Mouse (Mus musculus): ENCODE data around the gene Prpf4. TPM values are rescaled to one million over a fixed set of nuclear protein-coding genes. Genes with fewer than 3 reads are reported as not detected.

Prpf4 gene
- polyA plus RNA-seq, 1 experiment from 2014 or later: 15.3 TPM

GRCm38 (mm10) chr4:62427978-62428758 lies 19.6 kb downstream of the Prpf4 start:
- ATAC-seq (ENCODE audit: low read depth): no peak
- no peaks in the 10 kb centered on the region for H3K4me1 ChIP-seq (ENCODE audit: control insufficient read depth, insufficient read depth, low read length)
- no peak overlapping the region for H3K9ac ChIP-seq (replicated peaks; ENCODE audit: low read depth, low read length)
- H3K27ac ChIP-seq (ENCODE audit: low read depth, low read length): no peak overlapping the region
- no peaks in the 10 kb centered on the region for H3K27me3 ChIP-seq (ENCODE audit: control insufficient read depth, insufficient read depth, low read length)
- no peaks in the 10 kb centered on the region for H3K9me3 ChIP-seq (ENCODE audit: control insufficient read depth, low read length)
- H3K36me3 ChIP-seq (ENCODE audit: control insufficient read depth, insufficient read depth, low read length): peaks cover 16% of the 10 kb centered on the region
- no peak overlapping the region for H3K4me3 ChIP-seq (ENCODE audit: low read depth, low read length)
- 78% methylated on average over 17 of the region's 17 CpGs for WGBS
- H3K4me2 ChIP-seq (ENCODE audit: low read depth, low read length): no peak overlapping the region

GRCm38 (mm10) chr4:62429616-62430015 lies 21.0 kb downstream of the Prpf4 start:
- no peak overlapping the region for H3K4me2 ChIP-seq (ENCODE audit: low read depth, low read length)
- no peaks in the 10 kb centered on the region for H3K9me3 ChIP-seq (ENCODE audit: control insufficient read depth, low read length)
- 87% methylated on average over 9 of the region's 9 CpGs for WGBS
- H3K4me1 ChIP-seq (ENCODE audit: control insufficient read depth, insufficient read depth, low read length): no peaks in the 10 kb centered on the region
- no peak overlapping the region for H3K4me3 ChIP-seq (ENCODE audit: low read depth, low read length)
- no peak overlapping the region for H3K9ac ChIP-seq (replicated peaks; ENCODE audit: low read depth, low read length)
- H3K27ac ChIP-seq (ENCODE audit: low read depth, low read length): no peak overlapping the region
- no peaks in the 10 kb centered on the region for H3K27me3 ChIP-seq (ENCODE audit: control insufficient read depth, insufficient read depth, low read length)
- no peak for ATAC-seq (ENCODE audit: low read depth)
- peaks cover 5% of the 10 kb centered on the region for H3K36me3 ChIP-seq (ENCODE audit: control insufficient read depth, insufficient read depth, low read length)

- no peaks in the 10 kb centered on the region for H3K27me3 ChIP-seq (ENCODE audit: control insufficient read depth, insufficient read depth, low read length)
- no peaks in the 10 kb centered on the region for H3K36me3 ChIP-seq (ENCODE audit: control insufficient read depth, insufficient read depth, low read length)
- H3K9ac ChIP-seq (replicated peaks; ENCODE audit: low read depth, low read length): no peak overlapping the region
- ATAC-seq (ENCODE audit: low read depth): no peak
- H3K9me3 ChIP-seq (ENCODE audit: control insufficient read depth, low read length): no peaks in the 10 kb centered on the region
- no peaks in the 10 kb centered on the region for H3K4me1 ChIP-seq (ENCODE audit: control insufficient read depth, insufficient read depth, low read length)
- no peak overlapping the region for H3K4me2 ChIP-seq (ENCODE audit: low read depth, low read length)
- no peak overlapping the region for H3K4me3 ChIP-seq (ENCODE audit: low read depth, low read length)
- no peak overlapping the region for H3K27ac ChIP-seq (ENCODE audit: low read depth, low read length)
Observed at GRCm38 (mm10) chr4:62430678-62431077, 22.1 kb downstream of the Prpf4 start.

- Histone ChIP-seq H3K9ac (replicated peaks; ENCODE audit: low read depth, low read length) (no peak overlapping the region), H3K9me3 (ENCODE audit: control insufficient read depth, low read length) (no peaks in the 10 kb centered on the region), H3K36me3 (ENCODE audit: control insufficient read depth, insufficient read depth, low read length) (no peaks in the 10 kb centered on the region), H3K27me3 (ENCODE audit: control insufficient read depth, insufficient read depth, low read length) (no peaks in the 10 kb centered on the region), H3K4me1 (ENCODE audit: control insufficient read depth, insufficient read depth, low read length) (no peaks in the 10 kb centered on the region), H3K4me3 (ENCODE audit: low read depth, low read length) (no peak overlapping the region), H3K4me2 (ENCODE audit: low read depth, low read length) (no peak overlapping the region), H3K27ac (ENCODE audit: low read depth, low read length) (no peak overlapping the region)
- no peak for ATAC-seq (ENCODE audit: low read depth)
- 91% methylated on average over 4 of the region's 4 CpGs for WGBS
Observed at GRCm38 (mm10) chr4:62431522-62431921, 22.9 kb downstream of the Prpf4 start.

- H3K27ac ChIP-seq (ENCODE audit: low read depth, low read length): no peak overlapping the region
- no peak overlapping the region for H3K4me3 ChIP-seq (ENCODE audit: low read depth, low read length)
- WGBS: 81% methylated on average over 7 of the region's 7 CpGs
- H3K36me3 ChIP-seq (ENCODE audit: control insufficient read depth, insufficient read depth, low read length): no peaks in the 10 kb centered on the region
- H3K4me1 ChIP-seq (ENCODE audit: control insufficient read depth, insufficient read depth, low read length): no peaks in the 10 kb centered on the region
- H3K9me3 ChIP-seq (ENCODE audit: control insufficient read depth, low read length): no peaks in the 10 kb centered on the region
- no peak overlapping the region for H3K9ac ChIP-seq (replicated peaks; ENCODE audit: low read depth, low read length)
- no peak overlapping the region for H3K4me2 ChIP-seq (ENCODE audit: low read depth, low read length)
- ATAC-seq (ENCODE audit: low read depth): no peak
- no peaks in the 10 kb centered on the region for H3K27me3 ChIP-seq (ENCODE audit: control insufficient read depth, insufficient read depth, low read length)
Observed at GRCm38 (mm10) chr4:62433939-62434870, 25.6 kb downstream of the Prpf4 start.

- H3K4me2 ChIP-seq (ENCODE audit: low read depth, low read length): no peak within 1 kb of the TSS
- 90% methylated on average over 6 of the region's 6 CpGs for WGBS
- H3K4me1 ChIP-seq (ENCODE audit: control insufficient read depth, insufficient read depth, low read length): no peaks in the 10 kb centered on the region
- no peak for ATAC-seq (ENCODE audit: low read depth)
- no peak within 1 kb of the TSS for H3K27ac ChIP-seq (ENCODE audit: low read depth, low read length)
- H3K9me3 ChIP-seq (ENCODE audit: control insufficient read depth, low read length): no peaks in the 10 kb centered on the region
- no peak within 1 kb of the TSS for H3K4me3 ChIP-seq (ENCODE audit: low read depth, low read length)
- no peaks in the 10 kb centered on the region for H3K36me3 ChIP-seq (ENCODE audit: control insufficient read depth, insufficient read depth, low read length)
- H3K9ac ChIP-seq (replicated peaks; ENCODE audit: low read depth, low read length): no peak within 1 kb of the TSS
- no peaks in the 10 kb centered on the region for H3K27me3 ChIP-seq (ENCODE audit: control insufficient read depth, insufficient read depth, low read length)
Observed at GRCm38 (mm10) chr4:62435081-62435480, 26.5 kb downstream of the Prpf4 start, which contains the start of gene Rnf183. TSS of gene Rnf183 (minus strand) at chr4:62435252.

GRCm38 (mm10) chr4:62437256-62437778 lies 28.7 kb downstream of the Prpf4 start:
- Histone ChIP-seq H3K4me1 (ENCODE audit: control insufficient read depth, insufficient read depth, low read length) (no peaks in the 10 kb centered on the region), H3K27me3 (ENCODE audit: control insufficient read depth, insufficient read depth, low read length) (no peaks in the 10 kb centered on the region), H3K4me2 (ENCODE audit: low read depth, low read length) (no peak overlapping the region), H3K36me3 (ENCODE audit: control insufficient read depth, insufficient read depth, low read length) (no peaks in the 10 kb centered on the region), H3K27ac (ENCODE audit: low read depth, low read length) (no peak overlapping the region), H3K4me3 (ENCODE audit: low read depth, low read length) (no peak overlapping the region), H3K9ac (replicated peaks; ENCODE audit: low read depth, low read length) (no peak overlapping the region), H3K9me3 (ENCODE audit: control insufficient read depth, low read length) (no peaks in the 10 kb centered on the region)
- WGBS: 91% methylated on average over 3 of the region's 3 CpGs
- ATAC-seq (ENCODE audit: low read depth): no peak

GRCm38 (mm10) chr4:62437871-62438270 lies 29.3 kb downstream of the Prpf4 start:
- Histone ChIP-seq H3K9me3 (ENCODE audit: control insufficient read depth, low read length) (no peaks in the 10 kb centered on the region), H3K9ac (replicated peaks; ENCODE audit: low read depth, low read length) (no peak overlapping the region), H3K4me3 (ENCODE audit: low read depth, low read length) (no peak overlapping the region), H3K27ac (ENCODE audit: low read depth, low read length) (no peak overlapping the region), H3K36me3 (ENCODE audit: control insufficient read depth, insufficient read depth, low read length) (no peaks in the 10 kb centered on the region), H3K27me3 (ENCODE audit: control insufficient read depth, insufficient read depth, low read length) (no peaks in the 10 kb centered on the region), H3K4me2 (ENCODE audit: low read depth, low read length) (no peak overlapping the region), H3K4me1 (ENCODE audit: control insufficient read depth, insufficient read depth, low read length) (no peaks in the 10 kb centered on the region)
- 84% methylated on average over 7 of the region's 7 CpGs for WGBS
- no peak for ATAC-seq (ENCODE audit: low read depth)

- H3K27me3 ChIP-seq (ENCODE audit: control insufficient read depth, insufficient read depth, low read length): no peaks in the 10 kb centered on the region
- WGBS: 77% methylated on average over 4 of the region's 4 CpGs
- no peaks in the 10 kb centered on the region for H3K4me1 ChIP-seq (ENCODE audit: control insufficient read depth, insufficient read depth, low read length)
- H3K27ac ChIP-seq (ENCODE audit: low read depth, low read length): no peak overlapping the region
- H3K36me3 ChIP-seq (ENCODE audit: control insufficient read depth, insufficient read depth, low read length): no peaks in the 10 kb centered on the region
- H3K9me3 ChIP-seq (ENCODE audit: control insufficient read depth, low read length): no peaks in the 10 kb centered on the region
- ATAC-seq (ENCODE audit: low read depth): no peak
- no peak overlapping the region for H3K9ac ChIP-seq (replicated peaks; ENCODE audit: low read depth, low read length)
- H3K4me2 ChIP-seq (ENCODE audit: low read depth, low read length): no peak overlapping the region
- no peak overlapping the region for H3K4me3 ChIP-seq (ENCODE audit: low read depth, low read length)
Observed at GRCm38 (mm10) chr4:62439793-62440192, 31.2 kb downstream of the Prpf4 start.

Measured in neural tube, embryonic 14.5 days (tissue).